Mouse (Mus musculus): Measurements from ENCODE around the gene Col4a3bp.

- TF ChIP-seq CTCF (IDR thresholded peaks at IDR 0.05; ENCODE audit: low read depth, low read length) (no peak), POLR2AphosphoS5 (IDR thresholded peaks at IDR 0.05; ENCODE audit: insufficient replicate concordance, low read depth, low read length) (no peak)
These were observed 30.5 kb upstream of the Col4a3bp start for GRCm38 (mm10) chr13:96511893-96512292.
